Mouse (Mus musculus) heart, adult 9 months (tissue): Measurements from ENCODE around the gene Rcor1.

Source experiments
- DNase-seq, 2 experiments: peaks; one replicate each; pipeline ENCODE4 v3.0.0; 2022; ENCODE audit warnings: low spot score in 2 of 2

The Rcor1 gene

DNA sequence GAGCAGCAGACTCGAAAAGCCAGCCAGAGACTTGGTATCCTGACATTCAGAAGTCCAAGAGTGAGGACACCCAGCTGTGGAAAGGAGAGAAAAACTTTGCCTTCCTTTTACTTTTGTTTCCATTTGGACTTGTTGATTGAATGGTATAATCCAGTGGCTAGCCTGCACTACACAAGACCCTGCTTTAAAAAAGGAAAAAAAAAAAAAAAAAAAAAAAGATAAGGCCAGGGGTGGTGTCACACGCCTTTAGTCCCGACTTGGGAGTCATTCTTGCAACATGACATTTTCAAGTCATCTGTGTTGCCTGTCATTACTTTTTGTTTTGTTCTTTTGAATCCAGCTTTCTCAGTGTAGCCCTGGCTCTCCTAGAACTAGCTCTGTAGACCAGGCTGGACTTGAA lies 17.6 kb upstream of the Rcor1 start:
- no peak for DNase-seq

DNA sequence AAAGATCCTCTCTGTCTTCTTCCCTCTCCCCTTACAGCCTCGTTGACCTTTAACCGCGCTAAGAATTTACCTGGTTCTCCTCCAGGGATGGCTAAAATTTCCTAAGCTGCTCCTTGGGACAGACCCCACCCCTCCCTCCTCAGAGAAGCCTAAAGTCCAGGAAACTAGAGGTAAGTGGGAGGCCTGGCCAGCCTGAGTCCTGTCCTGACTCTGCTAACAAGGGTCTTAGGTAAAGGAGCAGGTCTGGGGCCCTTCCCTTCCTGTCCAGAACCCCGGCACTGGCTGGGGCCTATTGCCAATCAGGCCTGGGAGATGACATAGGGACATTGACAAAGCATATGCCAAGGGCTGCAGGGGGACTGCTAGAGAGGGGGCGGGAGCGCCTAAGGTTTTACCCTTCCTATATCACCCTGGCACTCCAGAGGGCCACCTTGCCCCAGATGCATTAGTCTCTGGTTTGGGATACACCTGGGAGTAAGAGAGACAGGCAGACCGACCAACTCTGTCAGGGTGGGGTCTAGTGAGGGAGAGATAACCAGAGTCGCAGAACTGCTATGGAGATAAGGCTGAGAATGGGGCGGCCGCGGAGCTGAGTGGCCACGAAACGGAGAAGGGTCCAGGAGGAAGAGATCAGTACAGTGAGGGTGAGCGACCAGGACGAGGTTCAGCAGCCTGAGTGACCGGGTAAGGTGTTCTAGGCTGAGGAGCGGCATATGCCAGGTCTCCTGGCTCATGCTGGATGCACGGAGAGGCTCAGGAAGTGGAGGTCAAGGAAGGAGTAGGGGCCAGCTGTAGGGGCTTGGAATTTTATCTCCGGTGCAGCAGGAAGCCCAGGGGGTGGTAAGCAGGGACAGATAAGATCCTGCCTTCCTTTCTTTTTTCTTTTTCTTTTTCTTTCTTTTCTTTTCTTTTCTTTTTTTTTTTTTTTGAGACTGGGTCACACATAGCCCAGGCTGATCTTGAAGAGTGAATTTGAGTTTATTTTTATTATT lies 10.7 kb upstream of the Rcor1 start:
- DNase-seq: no peak

DNA sequence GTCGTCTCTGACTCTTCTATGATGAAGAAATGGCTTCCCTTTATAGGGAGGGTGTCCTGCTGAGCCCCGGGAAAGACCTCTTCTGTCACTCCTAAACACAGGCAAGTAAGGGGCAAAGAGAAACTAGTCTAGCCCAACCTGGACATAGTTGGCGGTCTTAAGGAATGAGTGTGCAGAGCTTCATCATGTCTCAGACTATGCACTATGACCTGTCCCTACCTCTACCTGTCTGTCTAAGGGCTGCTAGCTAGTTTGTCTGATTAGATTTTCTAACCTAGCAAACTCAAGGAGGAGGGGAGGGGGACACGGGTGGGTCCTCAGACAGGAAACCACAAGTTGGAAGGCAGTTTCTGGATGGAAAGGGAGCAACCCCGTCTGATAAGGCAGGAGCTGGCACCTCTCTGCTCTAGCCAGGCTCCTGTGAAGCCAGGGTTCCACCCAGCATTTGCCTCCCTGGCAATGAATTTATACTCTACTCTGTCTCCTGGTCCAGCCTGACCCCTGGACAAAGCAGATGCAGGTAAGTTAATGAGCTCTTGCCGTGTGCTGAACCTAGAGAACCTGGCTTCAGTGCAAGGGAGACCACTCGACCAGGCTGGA lies 9.8 kb upstream of the Rcor1 start:
- no peak for DNase-seq

DNA sequence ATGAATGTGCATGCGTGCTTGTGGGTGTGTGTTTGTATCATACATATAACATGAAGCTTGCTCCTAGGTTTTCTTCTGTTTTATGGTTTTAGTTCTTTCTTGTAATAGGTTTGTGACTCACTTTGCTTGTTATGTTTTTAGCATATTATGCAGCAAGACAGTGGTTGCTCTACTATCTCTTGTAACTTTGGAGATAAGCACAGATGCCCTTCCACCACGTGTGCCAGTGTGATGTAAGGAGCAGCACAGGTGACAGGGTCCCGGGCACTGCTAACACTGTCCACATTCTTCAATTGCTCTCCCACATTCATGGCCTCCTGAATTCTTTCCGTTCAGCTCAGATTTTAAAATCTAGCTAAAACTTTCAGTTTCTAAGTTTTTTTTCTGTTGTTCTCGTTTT lies 6.3 kb upstream of the Rcor1 start:
- DNase-seq: no peak

DNA sequence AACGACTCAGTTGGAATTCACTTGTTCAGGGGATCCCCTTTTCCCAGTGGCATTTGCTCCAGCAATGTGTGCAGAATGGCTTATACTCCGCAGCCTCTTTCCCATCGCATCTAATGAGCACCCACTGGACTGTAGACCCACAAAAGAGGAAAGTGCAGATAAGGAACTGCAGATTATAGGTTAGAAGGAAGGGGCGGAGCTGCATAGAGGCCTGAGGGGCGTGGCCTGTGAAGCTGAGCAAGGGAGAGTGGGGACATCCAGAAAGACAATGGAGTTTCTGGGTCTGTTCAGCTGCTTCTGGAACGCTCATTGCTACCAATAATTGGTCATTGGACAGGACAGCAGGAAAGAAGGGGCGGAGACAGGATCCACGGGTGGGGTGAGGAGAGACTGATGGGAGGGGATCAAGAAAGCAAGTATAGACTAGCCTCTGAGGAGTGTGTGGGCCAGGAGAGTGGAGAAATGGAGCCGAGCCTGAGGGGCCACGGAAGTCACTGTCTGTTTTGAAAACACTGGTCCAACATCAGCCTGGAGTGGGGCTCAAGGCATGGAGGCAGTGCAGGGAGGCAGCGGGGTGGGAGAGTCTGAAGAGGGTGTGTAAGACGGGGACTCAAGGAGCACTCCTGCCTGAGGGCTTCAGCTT lies 3.8 kb upstream of the Rcor1 start:
- DNase-seq: peak; percentile 14 to 20

DNA sequence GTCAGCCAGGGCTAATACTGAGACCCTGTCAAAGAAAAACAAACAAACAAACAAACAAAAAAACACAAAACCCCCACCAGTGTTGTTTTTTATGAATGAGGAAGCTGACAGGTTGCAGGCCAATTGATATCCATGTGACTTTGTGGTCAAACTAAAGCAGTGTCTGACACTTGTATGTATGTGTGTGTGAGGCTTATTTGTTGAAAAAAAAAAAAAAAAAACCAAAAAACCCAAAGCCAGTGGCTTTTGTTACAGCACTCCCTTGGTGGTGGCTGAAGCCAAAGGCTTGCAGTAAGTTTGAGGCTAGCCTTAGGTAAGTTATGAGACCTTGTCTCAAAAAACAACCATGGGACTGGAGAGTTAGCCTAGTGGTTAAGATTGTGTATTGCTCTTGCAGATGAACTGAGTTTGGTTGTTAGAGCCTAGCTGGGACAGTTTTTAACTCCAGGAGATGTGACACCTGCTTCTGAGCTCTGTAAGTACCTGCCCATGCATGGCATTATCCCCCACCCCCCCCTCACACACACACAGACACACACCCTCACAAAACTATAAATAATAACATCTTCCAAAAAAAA lies 2.9 kb upstream of the Rcor1 start:
- no peak for DNase-seq

DNA sequence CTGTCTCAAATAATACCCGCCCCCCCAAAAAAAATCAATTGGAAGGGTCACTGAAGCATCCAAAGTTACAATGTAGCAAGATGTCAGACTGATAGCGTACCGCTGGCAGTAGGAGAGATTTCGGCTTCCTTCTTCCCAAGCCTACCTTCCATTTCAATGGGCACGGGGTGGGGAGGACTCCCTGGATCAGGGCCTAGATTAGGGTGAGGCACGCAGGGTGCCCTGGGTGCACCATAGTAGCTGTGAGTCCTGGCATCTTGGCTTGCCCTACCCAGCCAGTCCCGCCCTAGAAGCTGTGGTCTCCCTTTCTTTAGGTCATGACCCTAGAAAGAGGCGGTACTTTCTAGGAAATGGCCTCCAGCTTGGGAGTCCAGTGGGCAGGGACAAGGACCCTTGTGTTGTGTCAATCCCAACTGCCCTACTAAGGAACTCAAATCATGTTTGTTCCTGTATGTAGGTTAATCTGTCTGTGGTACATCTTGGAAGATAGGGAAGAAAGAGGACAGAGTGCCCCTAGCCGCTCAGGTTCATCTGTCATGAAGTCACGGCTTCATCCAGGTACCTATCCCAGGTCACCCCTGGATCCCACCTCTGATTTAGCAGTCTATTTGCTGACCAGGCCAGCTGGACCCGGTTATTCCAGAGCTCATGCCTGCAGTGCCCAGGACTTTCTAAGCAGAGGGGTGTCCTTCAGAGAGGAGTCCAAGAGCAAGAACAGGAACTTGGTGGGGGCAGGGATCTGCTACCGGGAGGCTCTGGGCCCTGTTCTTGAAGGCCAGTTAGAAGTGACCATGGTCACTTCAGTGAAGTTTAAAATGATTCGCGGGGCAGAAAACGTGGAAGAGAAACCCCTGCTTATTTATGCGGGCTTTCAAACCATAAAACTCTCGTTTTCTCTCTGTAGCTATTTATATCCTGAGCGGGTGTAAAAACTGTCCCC lies 1.6 kb upstream of the Rcor1 start:
- DNase-seq: peak; percentile 37 to 40

DNA sequence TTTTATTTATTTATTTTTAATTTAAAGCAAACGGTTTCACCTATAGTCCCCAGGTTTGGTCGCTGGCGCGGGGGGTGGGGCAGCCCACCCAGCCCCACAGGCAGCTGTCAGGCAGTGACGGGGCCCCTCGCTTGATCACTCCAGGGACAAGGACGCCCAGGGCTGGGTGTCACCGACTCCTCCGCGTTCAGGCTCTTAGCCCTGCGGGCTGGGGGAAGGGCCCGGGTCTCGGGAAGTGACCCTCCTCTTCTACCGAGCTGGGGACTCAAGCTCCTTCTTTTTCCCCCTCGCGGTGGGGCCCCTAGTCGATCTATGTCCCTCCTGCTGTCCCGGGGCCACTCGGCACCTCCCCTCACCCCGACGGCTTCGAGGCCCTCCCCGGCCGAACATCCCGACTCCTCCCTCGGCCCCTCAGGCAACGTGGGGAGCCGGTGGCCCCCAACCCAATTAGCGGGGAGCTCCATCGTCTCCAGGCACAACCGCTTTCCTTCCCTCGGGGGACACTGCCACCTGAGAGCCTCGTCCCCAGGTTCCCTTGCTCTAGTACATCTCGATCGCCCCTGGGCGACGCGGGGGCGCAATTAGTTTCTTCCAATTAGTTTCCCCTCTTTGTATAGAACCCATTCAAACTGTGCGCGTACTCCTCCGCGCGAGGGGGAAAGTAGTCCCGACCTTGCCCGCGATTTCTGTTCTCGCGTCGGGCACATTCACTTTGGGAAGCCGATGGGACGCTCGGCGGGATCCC lies 748 bp upstream of the Rcor1 start:
- peak in 1 of 2 experiments; percentile 46 for DNase-seq

DNA sequence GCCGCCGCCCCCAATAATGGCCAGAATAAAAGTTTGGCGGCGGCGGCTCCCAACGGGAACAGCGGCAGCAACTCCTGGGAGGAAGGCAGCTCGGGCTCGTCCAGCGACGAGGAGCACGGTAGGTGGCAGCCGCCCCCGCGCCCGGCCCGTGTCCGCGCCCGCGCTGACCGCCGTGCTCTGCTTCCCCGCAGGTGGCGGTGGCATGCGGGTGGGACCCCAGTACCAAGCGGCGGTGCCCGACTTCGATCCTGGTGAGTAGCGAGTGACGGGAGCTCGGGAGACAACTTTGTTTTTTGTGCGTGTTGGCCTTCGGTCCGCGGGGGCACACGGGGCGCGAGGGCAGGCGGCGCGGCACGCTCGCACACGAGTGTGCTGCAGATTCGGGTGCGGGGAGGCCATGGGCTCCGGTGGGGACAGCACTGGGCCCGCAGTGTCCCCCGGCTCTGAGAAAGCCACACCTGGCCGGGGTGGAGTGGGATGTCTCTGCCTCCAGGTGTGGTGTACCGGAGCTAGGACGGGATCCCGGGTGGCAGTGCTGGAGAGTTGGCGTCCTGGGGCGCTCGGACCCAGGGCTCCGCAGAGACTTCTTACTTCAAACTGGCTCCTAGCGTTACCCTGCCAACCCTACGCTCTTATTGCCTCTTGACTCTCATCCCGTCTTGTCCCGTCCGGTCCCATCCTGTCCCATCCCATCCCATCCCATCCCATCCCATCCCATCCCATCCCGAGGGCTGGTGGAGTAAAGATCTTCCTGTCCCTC lies 800 bp downstream of the Rcor1 start:
- DNase-seq: peak; percentile 24 to 31

DNA sequence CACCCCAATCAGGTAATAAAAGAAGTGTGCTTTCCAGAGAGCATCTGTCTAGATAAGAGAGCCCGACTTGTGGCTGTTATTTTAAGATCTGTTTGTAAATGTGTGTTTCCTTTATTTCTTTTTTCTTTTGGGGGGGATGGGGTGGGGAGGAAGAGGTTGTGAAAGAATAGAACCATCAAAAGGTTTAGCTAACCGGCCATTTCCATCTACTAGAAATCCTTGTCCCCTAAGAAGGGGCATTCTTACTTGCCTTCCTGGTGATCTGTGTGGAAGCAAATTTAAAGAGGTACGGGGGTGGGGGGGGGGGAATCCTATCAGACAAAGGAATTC lies 1.3 kb downstream of the Rcor1 start:
- no peak for DNase-seq

DNA sequence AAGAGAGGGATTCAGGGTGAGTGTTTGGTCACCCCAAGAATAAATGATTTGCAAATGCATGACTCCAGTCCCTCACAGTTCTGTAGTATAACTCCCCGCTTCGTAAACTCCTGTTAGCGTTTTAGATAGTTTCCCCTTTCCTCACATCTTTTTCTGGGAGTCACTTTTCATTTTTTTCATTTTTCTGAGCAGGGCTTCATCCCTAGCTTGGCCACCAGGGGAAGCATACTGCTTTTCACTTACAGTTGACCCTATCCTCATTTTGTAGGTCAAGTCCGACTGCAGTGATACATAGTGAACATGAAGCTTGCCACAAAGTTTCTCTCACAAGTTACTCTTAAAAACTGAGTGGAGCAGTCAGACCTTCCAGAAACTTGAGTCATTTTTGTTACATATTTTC lies 2.0 kb downstream of the Rcor1 start:
- DNase-seq: peak; percentile 19 to 36

DNA sequence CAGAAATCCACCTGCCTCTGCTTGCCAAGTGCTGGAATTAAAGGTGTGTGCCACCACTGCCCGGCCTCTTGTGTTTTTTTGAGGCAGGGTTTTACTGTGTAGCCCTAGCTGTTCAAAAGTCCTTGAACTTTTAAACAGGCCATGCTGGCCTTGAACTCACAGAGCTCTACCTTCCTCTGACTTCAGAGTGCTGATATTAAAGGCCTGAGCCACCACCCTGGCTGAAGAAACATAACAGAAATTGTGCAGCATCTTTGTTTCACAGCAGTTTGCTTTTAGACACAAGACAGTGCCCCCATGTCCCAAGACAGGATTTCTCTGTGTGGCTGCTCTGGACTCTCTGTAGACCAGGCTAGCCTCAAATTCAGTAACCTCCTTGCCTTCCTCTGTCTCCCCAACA lies 3.2 kb downstream of the Rcor1 start:
- DNase-seq: no peak

DNA sequence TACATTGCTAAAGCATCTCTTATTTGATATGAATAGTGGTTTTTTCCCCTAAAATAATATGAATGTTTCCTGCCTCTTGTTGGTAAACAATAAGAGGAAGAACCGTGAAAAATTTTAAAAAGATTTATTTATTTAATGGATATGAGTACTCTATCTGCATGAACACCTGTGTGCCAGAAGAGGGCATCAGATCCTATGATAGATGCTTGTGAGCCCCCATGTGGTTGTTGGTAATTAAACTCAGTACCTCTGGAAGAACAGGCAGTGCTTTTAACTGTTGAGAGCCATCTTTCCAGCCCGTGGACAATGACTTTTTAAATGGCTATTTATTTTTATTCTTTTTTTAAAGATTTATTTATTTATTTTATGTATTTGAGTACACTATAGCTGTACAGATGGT lies 5.7 kb downstream of the Rcor1 start:
- DNase-seq: no peak

DNA sequence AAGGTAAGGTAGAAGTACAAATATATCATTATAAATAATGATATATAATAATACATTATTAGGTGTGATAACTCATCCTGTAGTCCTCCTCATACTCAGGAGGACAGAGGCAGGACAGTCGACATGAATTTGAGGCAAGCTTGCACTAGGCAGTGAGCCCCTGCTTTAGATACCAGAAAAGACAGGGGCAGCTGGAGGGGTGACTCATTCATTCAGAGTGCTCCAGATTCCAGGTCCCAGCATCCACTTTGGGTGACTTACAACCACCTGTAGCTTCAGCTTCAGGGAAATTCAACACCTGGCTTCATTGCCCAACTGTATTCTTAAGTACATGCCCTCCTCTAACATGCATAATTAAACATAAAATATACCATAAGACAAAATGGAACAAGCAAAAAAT lies 7.7 kb downstream of the Rcor1 start:
- DNase-seq: no peak

DNA sequence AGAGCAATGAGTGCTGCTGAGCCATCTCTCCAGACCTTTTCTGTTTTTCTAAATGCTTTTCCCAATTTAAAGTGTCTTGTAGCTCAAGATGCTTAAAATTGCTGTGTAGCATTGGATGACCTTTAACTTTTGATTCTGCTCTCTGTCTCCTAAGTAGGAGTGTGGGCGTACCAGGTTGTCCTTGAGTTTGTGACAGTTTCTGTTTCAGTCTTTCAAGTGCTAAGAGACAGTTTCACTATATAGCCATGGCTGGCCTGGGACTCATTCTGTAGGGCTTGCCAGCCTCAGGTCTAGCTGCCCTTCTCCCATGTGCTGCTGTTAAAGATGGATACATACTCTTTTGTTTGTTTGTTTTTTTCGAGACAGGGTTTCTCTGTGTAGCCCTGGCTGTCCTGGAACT lies 9.1 kb downstream of the Rcor1 start:
- no peak for DNase-seq

DNA sequence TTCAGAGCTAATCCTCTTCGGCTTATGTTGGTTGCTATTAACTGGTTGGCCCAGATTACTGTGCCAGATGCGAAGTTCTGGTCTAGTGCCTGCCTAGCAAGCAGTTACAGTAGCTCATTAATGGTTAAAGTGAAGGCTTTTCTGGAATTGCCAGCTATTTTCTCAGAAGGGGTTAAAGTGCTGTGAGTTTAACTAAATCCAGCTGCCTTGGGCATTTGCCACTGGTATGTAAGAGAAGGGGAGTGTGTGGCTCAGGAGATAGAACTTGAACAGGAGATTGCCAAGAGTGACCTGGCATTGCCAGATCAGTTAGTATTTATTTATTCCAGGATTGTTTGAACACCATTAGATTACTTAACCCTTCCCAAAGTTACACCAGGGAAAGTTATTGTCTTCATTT lies 11.1 kb downstream of the Rcor1 start:
- DNase-seq: no peak

DNA sequence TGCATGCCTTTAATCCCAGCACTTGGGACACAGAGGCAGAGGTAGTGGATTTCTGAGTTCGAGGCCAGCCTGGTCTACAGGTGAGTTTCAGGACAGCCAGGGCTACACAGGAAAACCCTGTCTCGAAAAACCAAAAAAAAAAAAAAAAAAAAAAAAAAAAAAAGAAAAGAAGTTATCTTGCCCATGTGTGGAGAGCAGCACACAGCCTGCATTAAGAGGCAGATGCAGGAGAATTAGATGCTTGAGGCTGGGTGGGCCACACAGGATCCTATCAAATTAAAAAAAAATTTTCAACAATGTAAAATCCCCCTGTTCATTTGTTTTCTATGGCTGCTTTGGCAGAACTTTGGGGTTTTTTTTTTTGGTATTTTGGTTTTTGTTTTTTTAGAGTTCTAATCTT lies 24.2 kb downstream of the Rcor1 start:
- no peak for DNase-seq

DNA sequence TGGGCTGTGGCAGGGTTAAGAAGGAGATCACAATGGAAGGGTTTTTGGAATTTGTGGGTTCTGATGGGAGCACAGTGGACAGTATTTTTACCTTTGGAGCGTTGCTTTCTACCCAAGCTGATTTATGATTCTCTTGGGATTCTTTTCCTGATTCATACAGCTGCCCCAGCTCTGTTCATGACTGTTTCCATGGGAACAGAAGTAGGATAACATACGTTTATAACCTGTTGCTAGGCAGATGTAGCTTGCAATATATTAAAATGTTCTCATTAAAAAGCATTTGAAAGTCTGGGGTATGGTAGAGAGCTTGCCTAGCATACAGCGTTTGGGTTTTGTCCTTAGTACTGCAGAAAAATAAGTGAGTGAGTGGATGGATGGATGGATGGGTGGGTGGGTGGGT lies 25.1 kb downstream of the Rcor1 start:
- DNase-seq: no peak

DNA sequence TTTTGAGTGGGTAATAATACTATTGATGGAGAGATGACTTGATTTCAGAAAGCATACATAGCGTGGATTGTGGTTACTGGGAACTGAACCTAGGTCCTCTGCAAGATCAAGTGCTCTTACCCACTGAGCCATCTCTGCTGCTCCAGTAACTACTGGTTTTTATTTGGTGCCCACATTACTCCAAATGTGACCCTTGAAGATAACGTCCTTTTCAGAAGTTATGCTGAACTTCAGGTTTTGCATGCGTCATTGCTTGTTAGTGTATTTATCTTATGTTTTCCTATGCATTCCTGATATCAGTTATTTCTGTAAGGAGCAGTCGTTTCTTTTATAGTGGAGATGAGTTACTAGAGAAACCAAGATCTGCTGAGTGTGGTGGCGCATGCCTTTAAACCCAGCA lies 26.2 kb downstream of the Rcor1 start:
- no peak for DNase-seq

DNA sequence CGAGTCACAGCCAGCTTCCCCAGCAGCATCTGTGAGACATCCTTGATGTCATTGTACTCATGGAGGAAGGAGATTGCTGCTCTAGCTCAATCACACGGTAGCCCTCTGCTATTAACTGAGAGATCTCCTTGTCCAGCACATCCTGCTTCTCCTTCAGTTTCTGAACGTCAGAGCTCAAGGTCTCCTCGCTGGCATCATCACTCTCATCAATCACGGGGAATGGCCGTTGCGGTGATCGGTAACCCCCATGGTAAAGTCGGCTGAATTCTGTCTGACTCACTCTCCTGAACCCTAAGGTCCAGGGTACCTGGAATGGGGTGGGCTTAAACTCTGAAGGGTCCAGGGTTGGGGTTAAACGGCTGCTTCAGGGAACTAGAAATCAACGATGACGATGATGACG lies 28.7 kb downstream of the Rcor1 start:
- DNase-seq: no peak
